Mouse (Mus musculus) liver, embryonic 16.5 days (tissue): ENCODE measurements around the gene Gpr156. TPM values are rescaled to one million over a fixed set of nuclear protein-coding genes. Genes with fewer than 3 reads are reported as not detected.
"Not testable (repeated sequence)": the region's sequence is repeated elsewhere in the genome, so short reads cannot be mapped to it uniquely, and the experiment has no call there.

ENCODE experiments used
- ATAC-seq: fragments of 200-750 bp; cut with Nextera tagmentation; 2 replicates; pipeline ENCODE4 v1.8.0; 2017; ENCODE audit warnings: low read depth, mild to moderate bottlenecking, moderate number of reproducible peaks, moderate library complexity
- H3K27ac ChIP-seq: fragments of 300-500 bp; sonication (generic); 2 replicates; pipeline ENCODE4 v1.5.1; 2014; ENCODE audit warnings: mild to moderate bottlenecking, low read length
- H3K27me3 ChIP-seq: fragments of 300-500 bp; sonication (generic); 2 replicates; pipeline ENCODE4 v1.6.1; 2014; ENCODE audit warnings: low read depth, low read length, mixed read lengths; ENCODE audit not compliant: control insufficient read depth, insufficient read depth
- H3K36me3 ChIP-seq: fragments of 300-500 bp; sonication (generic); 2 replicates; pipeline ENCODE4 v1.6.1; 2014; ENCODE audit warnings: mild to moderate bottlenecking; ENCODE audit not compliant: control insufficient read depth, insufficient read depth
- H3K4me1 ChIP-seq: fragments of 300-500 bp; sonication (generic); 2 replicates; pipeline ENCODE4 v1.6.1; 2014; ENCODE audit warnings: low read depth, low read length, mixed read lengths; ENCODE audit not compliant: control insufficient read depth
- H3K4me2 ChIP-seq: fragments of 300-500 bp; sonication (generic); 2 replicates; pipeline ENCODE4 v1.6.1; 2014; ENCODE audit warnings: low read depth, low read length, mixed read lengths
- H3K4me3 ChIP-seq: fragments of 300-500 bp; sonication (generic); 2 replicates; pipeline ENCODE4 v1.5.1; 2014; ENCODE audit warnings: low read depth, mild to moderate bottlenecking, low read length
- H3K9ac ChIP-seq: fragments of 300-500 bp; sonication (generic); 2 replicates; pipeline ENCODE4 v1.6.1; 2014; ENCODE audit warnings: low read depth, low read length
- H3K9me3 ChIP-seq: fragments of 300-500 bp; sonication (generic); replicated peaks from 2 replicates; pipeline ENCODE4 v1.6.1; 2016; ENCODE audit warnings: low read length; ENCODE audit not compliant: control insufficient read depth
- WGBS: fragments of 180-500 bp; shearing (Covaris S2); extraction: QIAGEN DNeasy Blood & Tissue Kit; methylation state at CpG from one replicate; pipeline ENCODE4 v1.1.7; 2014; ENCODE audit not compliant: insufficient replicate concordance; 5-methylcytosine and 5-hydroxymethylcytosine counted together
- polyA plus RNA-seq: library from polyadenylated mRNA; unstranded; fragments of >200 nt; fragmentation: Nextera tagmentation; extraction: Ambion mirVana; gene quantifications from 2 replicates; pipeline ENCODE4 v1.2.1, GENCODE M21; 2015

Gpr156 gene
- polyA plus RNA-seq, 1 experiment from 2014 or later: not detected

- no peaks in the 10 kb centered on the region for H3K9me3 ChIP-seq
- 16% methylated on average over 15 of the region's 15 CpGs for WGBS
- no peaks in the 10 kb centered on the region for H3K27me3 ChIP-seq
- no peak overlapping the region for H3K4me2 ChIP-seq
- H3K4me1 ChIP-seq: no peaks in the 10 kb centered on the region
- no peak overlapping the region for H3K9ac ChIP-seq
- no peak overlapping the region for H3K27ac ChIP-seq
- H3K36me3 ChIP-seq: no peaks in the 10 kb centered on the region
- no peak for ATAC-seq
- H3K4me3 ChIP-seq: no peak overlapping the region
These were observed 47.3 kb downstream of the Gpr156 start for GRCm38 (mm10) chr16:37963331-37964281.

- Histone ChIP-seq H3K9me3 (no peaks in the 10 kb centered on the region), H3K4me1 (no peaks in the 10 kb centered on the region), H3K27ac (no peak overlapping the region), H3K4me2 (no peak overlapping the region), H3K9ac (no peak overlapping the region), H3K27me3 (no peaks in the 10 kb centered on the region), H3K36me3 (no peaks in the 10 kb centered on the region), H3K4me3 (no peak overlapping the region)
- ATAC-seq: no peak
- WGBS: 47% methylated on average over 4 of the region's 4 CpGs
These were observed 48.2 kb downstream of the Gpr156 start for GRCm38 (mm10) chr16:37964380-37965070.

DNA sequence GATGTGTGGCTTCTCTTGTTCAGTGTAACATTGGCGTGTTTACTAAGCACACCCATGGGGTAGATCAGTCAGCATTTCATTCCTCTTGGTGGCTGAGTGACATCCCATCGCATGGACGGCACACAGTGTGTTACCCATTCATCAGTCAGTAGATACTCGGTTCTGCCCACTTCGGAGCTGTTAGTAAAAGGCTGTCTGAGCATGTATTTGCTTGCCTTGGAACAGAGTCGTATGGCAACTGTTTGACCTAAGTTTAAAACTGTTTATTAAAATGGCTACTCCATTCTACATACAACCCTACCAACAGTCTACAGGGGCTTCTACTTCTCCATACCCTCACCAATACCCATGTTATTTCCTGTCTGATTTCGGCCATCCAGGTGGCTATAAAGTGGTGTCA, 50.6 kb downstream of the Gpr156 start:
- 70% methylated on average over 7 of the region's 7 CpGs for WGBS
- ATAC-seq: no peak
- no peaks in the 10 kb centered on the region for H3K36me3 ChIP-seq
- H3K4me3 ChIP-seq: no peak overlapping the region
- H3K9ac ChIP-seq: no peak overlapping the region
- no peaks in the 10 kb centered on the region for H3K4me1 ChIP-seq
- H3K4me2 ChIP-seq: no peak overlapping the region
- no peaks in the 10 kb centered on the region for H3K27me3 ChIP-seq
- no peaks in the 10 kb centered on the region for H3K9me3 ChIP-seq
- H3K27ac ChIP-seq: no peak overlapping the region

DNA sequence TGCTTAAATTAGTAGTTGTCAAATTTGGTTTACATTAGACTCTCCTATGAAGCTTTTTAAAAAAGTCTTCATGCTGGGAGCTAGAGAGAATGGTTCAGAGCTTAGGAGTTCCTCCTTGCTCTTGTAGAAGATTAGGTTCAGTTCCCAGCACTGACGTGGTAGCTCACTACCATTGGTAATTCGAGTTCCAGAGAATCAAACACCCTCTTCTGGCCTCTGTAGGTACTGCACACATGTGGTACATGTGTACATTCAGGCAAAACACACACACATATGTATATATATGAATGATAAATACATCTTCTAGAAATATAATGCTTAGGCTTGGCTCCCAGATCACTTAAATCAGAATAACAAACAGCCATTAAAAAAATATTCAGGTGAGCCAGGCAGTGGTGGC, 51.1 kb downstream of the Gpr156 start:
- no peak for ATAC-seq

GRCm38 (mm10) chr16:37971522-37971921, 55.2 kb downstream of the Gpr156 start:
- no peak overlapping the region for H3K4me2 ChIP-seq
- no peak overlapping the region for H3K27ac ChIP-seq
- H3K27me3 ChIP-seq: no peaks in the 10 kb centered on the region
- no peak overlapping the region for H3K9ac ChIP-seq
- no peaks in the 10 kb centered on the region for H3K9me3 ChIP-seq
- no peak for ATAC-seq
- 54% methylated on average over 5 of the region's 5 CpGs for whole genome bisulfite sequencing
- no peaks in the 10 kb centered on the region for H3K36me3 ChIP-seq
- H3K4me1 ChIP-seq: no peaks in the 10 kb centered on the region
- no peak overlapping the region for H3K4me3 ChIP-seq

More for the DNA sequence above, 51.1 kb downstream of the Gpr156 start:
- Histone ChIP-seq H3K27me3 (no peaks in the 10 kb centered on the region), H3K4me1 (no peaks in the 10 kb centered on the region), H3K9me3 (no peaks in the 10 kb centered on the region), H3K4me3 (no peak overlapping the region), H3K27ac (no peak overlapping the region), H3K9ac (no peak overlapping the region), H3K4me2 (no peak overlapping the region), H3K36me3 (no peaks in the 10 kb centered on the region)
- WGBS: 48% methylated on average over 2 of the region's 2 CpGs

DNA sequence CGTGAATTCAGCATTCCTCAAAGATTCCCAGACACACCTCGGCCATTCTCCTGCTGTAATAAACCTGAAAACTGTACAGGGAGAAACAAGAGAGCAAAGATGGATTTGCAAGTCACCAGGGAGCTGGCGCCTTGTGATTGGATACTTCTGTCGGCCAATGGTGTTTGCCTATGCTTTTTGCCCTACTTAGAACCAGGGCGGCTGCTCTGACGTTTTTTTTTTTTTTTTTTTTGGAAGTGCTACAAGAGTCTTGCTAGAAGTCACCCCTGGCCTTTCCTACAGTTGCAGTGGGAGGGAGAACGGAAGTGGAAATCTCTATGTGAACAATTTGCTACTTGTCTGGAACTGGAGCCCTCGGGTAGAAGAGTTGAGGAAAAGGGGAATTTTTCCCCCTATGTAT, 56.1 kb downstream of the Gpr156 start:
- H3K9me3 ChIP-seq: no peaks in the 10 kb centered on the region

DNA sequence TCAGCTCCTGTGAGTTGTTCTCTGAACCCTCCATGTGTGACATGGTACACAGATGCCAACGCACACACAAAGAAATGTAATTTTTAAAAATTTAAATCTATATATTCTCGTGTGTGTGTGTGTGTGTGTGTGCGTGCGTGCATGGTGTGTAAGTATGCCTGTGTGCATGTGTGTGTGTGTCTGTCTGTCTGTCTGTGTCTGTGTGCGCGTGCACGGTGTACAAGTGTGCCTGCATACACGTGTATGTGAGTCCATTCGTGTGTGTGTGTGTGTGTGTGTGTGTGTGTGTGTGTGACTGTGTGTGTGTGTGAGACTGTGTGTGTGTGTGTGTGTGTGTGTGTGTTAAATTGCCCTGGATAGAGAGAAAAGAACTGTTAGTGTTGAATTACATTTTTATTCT, 56.9 kb downstream of the Gpr156 start:
- not testable (repeated sequence) for H3K4me1 ChIP-seq, H3K27ac ChIP-seq, H3K4me3 ChIP-seq, H3K9ac ChIP-seq, H3K27me3 ChIP-seq, H3K36me3 ChIP-seq, H3K4me2 ChIP-seq, H3K9me3 ChIP-seq, ATAC-seq
- 77% methylated on average over 9 of the region's 9 CpGs for WGBS

More for the DNA sequence above, 56.1 kb downstream of the Gpr156 start:
- Histone ChIP-seq H3K9ac (no peak overlapping the region), H3K27ac (no peak overlapping the region), H3K36me3 (no peaks in the 10 kb centered on the region), H3K27me3 (no peaks in the 10 kb centered on the region), H3K4me1 (no peaks in the 10 kb centered on the region), H3K4me3 (no peak overlapping the region), H3K4me2 (no peak overlapping the region)
- WGBS: 45% methylated on average over 8 of the region's 8 CpGs
- ATAC-seq: no peak

- H3K27ac ChIP-seq: no peak overlapping the region
- H3K9me3 ChIP-seq: no peaks in the 10 kb centered on the region
- H3K4me3 ChIP-seq: no peak overlapping the region
- WGBS: 41% methylated on average over 11 of the region's 11 CpGs
- no peaks in the 10 kb centered on the region for H3K4me1 ChIP-seq
- no peak overlapping the region for H3K4me2 ChIP-seq
- no peak overlapping the region for H3K9ac ChIP-seq
- no peak for ATAC-seq
- H3K36me3 ChIP-seq: no peaks in the 10 kb centered on the region
- no peaks in the 10 kb centered on the region for H3K27me3 ChIP-seq
These were observed 57.7 kb downstream of the Gpr156 start for GRCm38 (mm10) chr16:37973855-37974519.
